Mouse (Mus musculus) liver, adult 2 months (tissue): ENCODE data around the gene Zgrf1.

ENCODE experiments used
- CTCF ChIP-seq: fragments of 200-500 bp; IDR thresholded peaks from 2 replicates; pipeline ENCODE4 v1.5.1; 2011; ENCODE audit warnings: low read depth, low read length, control low read depth
- POLR2A ChIP-seq: fragments of 200-500 bp; IDR thresholded peaks from 2 replicates; pipeline ENCODE4 v1.6.1; 2011; ENCODE audit warnings: low read length, control low read depth; ENCODE audit not compliant: insufficient read depth; ENCODE audit errors: extremely low read depth

DNA sequence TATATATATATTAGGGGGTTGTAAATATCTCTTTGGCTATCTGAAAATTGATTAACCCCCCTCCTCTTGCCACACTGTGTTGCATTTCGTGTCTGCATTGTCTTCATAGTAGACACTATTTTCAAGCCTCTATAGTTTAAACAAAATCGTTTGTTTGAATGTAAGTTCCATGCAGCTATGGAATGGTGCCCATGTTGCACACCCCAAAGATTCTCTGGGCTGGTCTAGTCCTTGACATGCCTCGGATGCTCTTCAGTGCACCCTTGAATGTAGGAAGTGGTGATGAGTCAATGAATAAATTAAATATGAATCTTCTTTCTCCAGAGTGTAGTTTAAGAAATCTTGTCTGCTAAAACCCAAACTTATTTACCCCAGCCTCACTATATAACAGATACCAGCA is 73.2 kb downstream of the Zgrf1 start:
- TF ChIP-seq POLR2A (no peak), CTCF (no peak)
